Mouse (Mus musculus) MEL (cell line): Measurements from ENCODE around the gene Dusp22. TPM values are rescaled to one million over a fixed set of nuclear protein-coding genes. Genes with fewer than 3 reads are reported as not detected.

Experiments used
- DNase-seq: peaks from one replicate; pipeline ENCODE4 v3.0.0; 2011; ENCODE audit warnings: low read depth, low spot score
- H3K27ac ChIP-seq: 2 replicates; pipeline ENCODE4 v1.5.1; 2012; ENCODE audit warnings: low read depth, mild to moderate bottlenecking, control low read depth, low read length, moderate library complexity; ENCODE audit not compliant: control insufficient read depth
- H3K27me3 ChIP-seq, 2 experiments: fragments of 150-350 bp in 1 of 2; sonication (generic) in 1 of 2; 2 replicates each; pipeline ENCODE4 v1.6.1; 2012; ENCODE audit warnings: low read length in 2 of 2, mild to moderate bottlenecking in 2 of 2, improper control_type of control experiment in 1 of 2, moderate library complexity in 1 of 2; ENCODE audit not compliant: insufficient read depth in 2 of 2, control insufficient read depth in 1 of 2
- H3K36me3 ChIP-seq, 2 experiments: 2 replicates each; pipeline ENCODE4 v1.6.1; 2012 to 2014; ENCODE audit warnings: low read length in 2 of 2, improper control_type of control experiment in 1 of 2, inconsistent platforms in 1 of 2, mild to moderate bottlenecking in 1 of 2; ENCODE audit not compliant: insufficient read depth in 2 of 2, control insufficient read depth in 1 of 2
- H3K4me1 ChIP-seq, 2 experiments: fragments of 150-350 bp in 1 of 2; sonication (generic) in 1 of 2; 2 replicates each; pipeline ENCODE4 v1.6.1; 2012; ENCODE audit warnings: low read length in 2 of 2, improper control_type of control experiment in 1 of 2, mild to moderate bottlenecking in 1 of 2; ENCODE audit not compliant: insufficient read depth in 2 of 2, control insufficient read depth in 1 of 2
- H3K4me3 ChIP-seq, 2 experiments: fragments of 150-350 bp in 1 of 2; sonication (generic) in 1 of 2; 2 replicates each; pipeline ENCODE4 v1.5.1; 2012; ENCODE audit warnings: low read depth in 2 of 2, low read length in 2 of 2, mild to moderate bottlenecking in 2 of 2, moderate library complexity in 2 of 2, control low read depth in 1 of 2, improper control_type of control experiment in 1 of 2; ENCODE audit not compliant: control insufficient read depth in 1 of 2, insufficient read depth in 1 of 2
- H3K79me2 ChIP-seq: 2 replicates; pipeline ENCODE4 v1.6.1; 2012; ENCODE audit warnings: mild to moderate bottlenecking, low read length, moderate library complexity; ENCODE audit not compliant: control insufficient read depth, poor library complexity, insufficient read depth
- H3K9ac ChIP-seq: 2 replicates; pipeline ENCODE4 v1.6.1; 2012; ENCODE audit warnings: low read depth, mild to moderate bottlenecking, control low read depth, low read length, moderate library complexity; ENCODE audit not compliant: control insufficient read depth, poor library complexity, severe bottlenecking
- H3K9me3 ChIP-seq: fragments of 150-350 bp; sonication (generic); replicated peaks from 2 replicates; pipeline ENCODE4 v1.6.1; 2012; ENCODE audit warnings: mild to moderate bottlenecking, low read length, improper control_type of control experiment, moderate library complexity; ENCODE audit not compliant: insufficient read depth
- E2F4 ChIP-seq: IDR thresholded peaks from 2 replicates; pipeline ENCODE4 v1.6.1; 2011; ENCODE audit warnings: low read depth, low read length, improper control_type of control experiment, borderline replicate concordance
- ELF1 ChIP-seq: IDR thresholded peaks from 2 replicates; pipeline ENCODE4 v1.6.1; 2014; ENCODE audit warnings: low read depth, mild to moderate bottlenecking, inconsistent platforms, low read length, improper control_type of control experiment, moderate library complexity
- EP300 ChIP-seq, 2 experiments: IDR thresholded peaks; 2 replicates each; pipeline ENCODE4 v1.6.1; 2011; ENCODE audit warnings: improper control_type of control experiment in 2 of 2, low read length in 2 of 2, low read depth in 1 of 2, mild to moderate bottlenecking in 1 of 2
- GABPA ChIP-seq: IDR thresholded peaks from 2 replicates; pipeline ENCODE4 v1.6.1; 2012; ENCODE audit warnings: low read depth, mild to moderate bottlenecking, inconsistent platforms, low read length, improper control_type of control experiment, moderate library complexity
- GATA1 ChIP-seq: IDR thresholded peaks from 2 replicates; pipeline ENCODE4 v1.6.1; 2011; ENCODE audit warnings: low read depth, low read length, improper control_type of control experiment
- KAT2A ChIP-seq: conservative IDR thresholded peaks from 2 replicates; pipeline ENCODE4 v1.6.1; 2012; ENCODE audit warnings: low read depth, low read length, improper control_type of control experiment, inconsistent platforms
- MAX ChIP-seq: IDR thresholded peaks from 2 replicates; pipeline ENCODE4 v1.6.1; 2011; ENCODE audit warnings: low read length, improper control_type of control experiment
- MXI1 ChIP-seq: IDR thresholded peaks from 2 replicates; pipeline ENCODE4 v1.6.1; 2011; ENCODE audit warnings: mild to moderate bottlenecking, low read depth, low read length, improper control_type of control experiment
- MYC ChIP-seq: IDR thresholded peaks from 2 replicates; pipeline ENCODE4 v1.6.1; 2011; ENCODE audit warnings: low read depth, mild to moderate bottlenecking, low read length, improper control_type of control experiment, moderate library complexity
- NRF1 ChIP-seq: IDR thresholded peaks from 2 replicates; pipeline ENCODE4 v1.6.1; 2014; ENCODE audit warnings: low read depth, mild to moderate bottlenecking, inconsistent platforms, low read length, improper control_type of control experiment, moderate library complexity; ENCODE audit not compliant: poor library complexity, insufficient read depth, severe bottlenecking
- POLR2AphosphoS5 ChIP-seq: IDR thresholded peaks from 2 replicates; pipeline ENCODE4 v1.6.1; 2012; ENCODE audit warnings: low read depth, borderline replicate concordance, mild to moderate bottlenecking, inconsistent platforms, low read length, moderate library complexity, mixed read lengths
- SIN3A ChIP-seq: IDR thresholded peaks from 2 replicates; pipeline ENCODE4 v1.6.1; 2012; ENCODE audit warnings: low read length, improper control_type of control experiment, inconsistent platforms
- TAL1 ChIP-seq: IDR thresholded peaks from 2 replicates; pipeline ENCODE4 v1.6.1; 2012; ENCODE audit warnings: mild to moderate bottlenecking, inconsistent platforms, low read length, moderate library complexity, mixed read lengths
- TBP ChIP-seq: IDR thresholded peaks from 2 replicates; pipeline ENCODE4 v1.8.0; 2011; ENCODE audit warnings: low read depth, low read length, improper control_type of control experiment
- TCF12 ChIP-seq: IDR thresholded peaks from 2 replicates; pipeline ENCODE4 v1.6.1; 2014; ENCODE audit warnings: low read depth, mild to moderate bottlenecking, inconsistent platforms, low read length, improper control_type of control experiment, moderate library complexity
- UBTF ChIP-seq: IDR thresholded peaks from 2 replicates; pipeline ENCODE4 v1.6.1; 2012; ENCODE audit warnings: low read depth, mild to moderate bottlenecking, inconsistent platforms, low read length, improper control_type of control experiment, moderate library complexity, borderline replicate concordance; ENCODE audit not compliant: insufficient read depth
- USF1 ChIP-seq: IDR thresholded peaks from 2 replicates; pipeline ENCODE4 v1.6.1; 2014; ENCODE audit warnings: low read depth, mild to moderate bottlenecking, inconsistent platforms, low read length, improper control_type of control experiment, moderate library complexity
- USF2 ChIP-seq, 2 experiments: IDR thresholded peaks; 2 replicates each; pipeline ENCODE4 v1.6.1; 2011 to 2012; ENCODE audit warnings: improper control_type of control experiment in 2 of 2, low read length in 2 of 2, borderline replicate concordance in 1 of 2, inconsistent platforms in 1 of 2, low read depth in 1 of 2, mild to moderate bottlenecking in 1 of 2; ENCODE audit not compliant: insufficient read depth in 1 of 2
- ZC3H11A ChIP-seq: IDR thresholded peaks from 2 replicates; pipeline ENCODE4 v1.6.1; 2012; ENCODE audit warnings: low read depth, mild to moderate bottlenecking, inconsistent platforms, low read length, improper control_type of control experiment
- ZMIZ1 ChIP-seq: IDR thresholded peaks from 2 replicates; pipeline ENCODE4 v1.6.1; 2012; ENCODE audit warnings: low read depth, mild to moderate bottlenecking, inconsistent platforms, low read length, improper control_type of control experiment, moderate library complexity
- polyA plus RNA-seq, 2 experiments: library from polyadenylated mRNA; stranded (reverse) in 1 of 2; unstranded in 1 of 2; fragments of >175 nt in 1 of 2; fragments of >200 nt in 1 of 2; gene quantifications; 2 replicates each; pipeline versions ENCODE4 v1.2.1 to v1.2.4; 2012; ENCODE audit warnings: low replicate concordance in 2 of 2, low read depth in 1 of 2; ENCODE audit not compliant: insufficient read length in 2 of 2, insufficient read depth in 1 of 2, missing spikeins in 1 of 2
- total RNA-seq: library from RNA; depleted of rRNA; stranded (reverse); fragments of 300-350 nt; gene quantifications from 2 replicates; pipeline ENCODE4 v1.2.3, GENCODE M21; 2012

Gene Dusp22
- total and polyA plus RNA-seq, 3 experiments: not detected

DNA sequence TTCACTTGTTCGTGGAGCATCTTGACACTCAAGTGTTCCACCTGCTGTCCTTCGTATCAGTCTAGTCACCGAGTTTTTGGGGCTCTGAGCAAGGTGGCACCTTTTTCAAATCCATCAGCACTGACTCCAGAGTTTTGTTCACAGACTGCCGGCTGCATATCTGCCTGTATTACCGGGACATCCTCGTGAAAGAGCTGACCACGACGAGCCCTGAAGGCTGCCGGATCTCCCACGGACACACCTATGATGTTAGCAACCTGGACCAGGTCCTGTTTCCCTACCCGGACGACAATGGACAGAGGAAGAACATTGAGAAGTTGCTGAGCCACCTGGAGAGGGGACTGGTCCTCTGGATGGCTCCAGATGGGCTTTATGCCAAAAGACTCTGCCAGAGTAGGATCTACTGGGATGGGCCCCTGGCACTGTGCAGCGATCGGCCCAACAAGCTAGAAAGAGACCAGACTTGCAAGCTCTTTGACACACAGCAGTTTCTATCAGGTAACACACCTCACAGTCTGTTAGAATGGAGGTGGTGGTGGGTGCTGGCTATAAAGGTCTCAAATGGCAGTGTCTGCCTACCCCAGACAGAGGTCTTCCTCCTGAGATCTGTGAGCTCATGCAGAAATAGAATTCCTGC is 97.6 kb downstream of the Dusp22 start:
- no peaks in the 10 kb centered on the region for H3K36me3 ChIP-seq
- TF ChIP-seq E2F4 (no peak), ELF1 (no peak), GATA1 (no peak), KAT2A (no peak), MAX (no peak), TAL1 (no peak), SIN3A (no peak), USF2 (IDR thresholded peaks at IDR 0.05; ENCODE audit: borderline replicate concordance in 1 of 2, insufficient read depth in 1 of 2, low read depth in 1 of 2, low read length in 2 of 2) (no peak), POLR2AphosphoS5 (no peak), MYC (no peak), ZMIZ1 (no peak), TBP (no peak), GABPA (no peak), ZC3H11A (no peak), USF1 (no peak), MXI1 (no peak), UBTF (no peak), EP300 (IDR thresholded peaks at IDR 0.05; ENCODE audit: low read depth in 1 of 2, low read length in 2 of 2) (no peak), TCF12 (no peak), NRF1 (no peak)
- H3K9ac ChIP-seq: no peak overlapping the region
- no peak for DNase-seq
- H3K4me1 ChIP-seq: no peaks in the 10 kb centered on the region
- no peak overlapping the region for H3K27ac ChIP-seq
- H3K4me3 ChIP-seq: no peak overlapping the region
- H3K9me3 ChIP-seq: no peaks in the 10 kb centered on the region
- H3K79me2 ChIP-seq: no peaks in the 10 kb centered on the region
- no peaks in the 10 kb centered on the region for H3K27me3 ChIP-seq
